Mouse (Mus musculus) heart, embryonic 16.5 days (tissue): ENCODE results near the gene Hist1h2bk. TPM values are rescaled to one million over a fixed set of nuclear protein-coding genes. Genes with fewer than 3 reads are reported as not detected.
A peak's percentile ranks its signal among the peaks of the same experiment; 100 is the strongest.
"Not testable (repeated sequence)": the region's sequence is repeated elsewhere in the genome, so short reads cannot be mapped to it uniquely, and the experiment has no call there.

Experiments used
- ATAC-seq: fragments of 200-750 bp; cut with Nextera tagmentation; replicated peaks from 2 replicates; pipeline ENCODE4 v1.8.0; 2017; ENCODE audit warnings: moderate number of reproducible peaks; ENCODE audit not compliant: insufficient read depth, low FRiP score; ENCODE audit errors: extremely low read depth
- H3K27ac ChIP-seq: fragments of 300-500 bp; sonication (generic); 2 replicates; pipeline ENCODE4 v1.5.1; 2014; ENCODE audit warnings: mild to moderate bottlenecking, low read length, control low read depth, moderate library complexity
- H3K27me3 ChIP-seq: fragments of 300-500 bp; sonication (generic); 2 replicates; pipeline ENCODE4 v1.6.1; 2014; ENCODE audit warnings: low read length, mixed read lengths; ENCODE audit not compliant: control insufficient read depth, insufficient read depth
- H3K36me3 ChIP-seq: fragments of 300-500 bp; sonication (generic); 2 replicates; pipeline ENCODE4 v1.6.1; 2014; ENCODE audit not compliant: control insufficient read depth, insufficient read depth
- H3K4me1 ChIP-seq: fragments of 300-500 bp; sonication (generic); 2 replicates; pipeline ENCODE4 v1.6.1; 2014; ENCODE audit warnings: low read length, mixed read lengths; ENCODE audit not compliant: control insufficient read depth, insufficient read depth
- H3K4me2 ChIP-seq: fragments of 300-500 bp; sonication (generic); 2 replicates; pipeline ENCODE4 v1.6.1; 2014; ENCODE audit warnings: low read depth, mild to moderate bottlenecking, control low read depth, low read length
- H3K4me3 ChIP-seq: fragments of 300-500 bp; sonication (generic); 2 replicates; pipeline ENCODE4 v1.5.1; 2014; ENCODE audit warnings: mild to moderate bottlenecking, control low read depth, low read length
- H3K9ac ChIP-seq: fragments of 300-500 bp; sonication (generic); 2 replicates; pipeline ENCODE4 v1.6.1; 2014; ENCODE audit warnings: low read length, control low read depth
- H3K9me3 ChIP-seq: fragments of 300-500 bp; sonication (generic); replicated peaks from 2 replicates; pipeline ENCODE4 v1.6.1; 2016; ENCODE audit warnings: low read length; ENCODE audit not compliant: control insufficient read depth
- WGBS: fragments of 180-500 bp; shearing (Covaris S2); extraction: QIAGEN DNeasy Blood & Tissue Kit; methylation state at CpG from one replicate; pipeline ENCODE4 v1.1.7; 2014; 5-methylcytosine and 5-hydroxymethylcytosine counted together
- polyA plus RNA-seq: library from polyadenylated mRNA; unstranded; fragments of >200 nt; fragmentation: Nextera tagmentation; extraction: Ambion mirVana; gene quantifications from 2 replicates; pipeline ENCODE4 v1.2.1, GENCODE M21; 2015

Gene Hist1h2bk
- polyA plus RNA-seq, 1 experiment from 2014 or later = 3.1 TPM

DNA sequence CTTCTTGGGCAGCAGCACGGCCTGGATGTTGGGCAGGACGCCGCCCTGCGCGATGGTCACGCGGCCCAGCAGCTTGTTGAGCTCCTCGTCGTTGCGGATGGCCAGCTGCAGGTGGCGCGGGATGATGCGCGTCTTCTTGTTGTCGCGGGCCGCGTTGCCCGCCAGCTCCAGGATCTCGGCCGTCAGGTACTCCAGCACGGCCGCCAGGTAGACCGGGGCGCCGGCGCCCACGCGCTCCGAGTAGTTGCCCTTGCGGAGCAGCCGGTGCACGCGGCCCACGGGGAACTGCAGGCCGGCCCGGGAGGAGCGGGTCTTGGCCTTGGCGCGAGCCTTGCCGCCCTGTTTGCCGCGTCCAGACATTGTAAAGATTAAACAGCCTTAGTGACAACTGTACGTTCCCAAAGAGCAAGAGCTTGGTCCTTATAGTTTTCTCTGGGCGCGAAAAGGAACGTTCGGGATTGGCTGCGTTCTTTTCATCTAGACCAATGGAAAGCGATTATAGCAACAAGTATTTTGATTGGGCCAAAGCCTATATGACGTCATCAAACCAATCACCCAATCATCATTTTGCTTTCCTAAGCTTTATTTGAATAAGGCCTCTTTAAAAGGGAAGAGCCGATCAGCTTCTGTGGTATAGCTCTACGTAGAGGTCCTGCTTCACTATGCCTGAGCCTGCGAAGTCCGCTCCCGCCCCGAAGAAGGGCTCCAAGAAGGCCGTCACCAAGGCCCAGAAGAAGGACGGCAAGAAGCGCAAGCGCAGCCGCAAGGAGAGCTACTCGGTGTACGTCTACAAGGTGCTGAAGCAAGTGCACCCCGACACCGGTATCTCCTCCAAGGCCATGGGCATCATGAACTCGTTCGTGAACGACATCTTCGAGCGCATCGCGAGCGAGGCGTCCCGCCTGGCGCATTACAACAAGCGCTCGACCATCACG, 7.2 kb downstream of the Hist1h2bk start, which contains the start of the genes Hist1h2ag and Hist1h2bj:
Gene Hist1h2ag (minus strand): TSS at position 377 of the 935 bp plus-strand sequence.
Gene Hist1h2bj (plus strand): TSS at position 647 of the 935 bp plus-strand sequence.
- WGBS = under 1% methylated on average over 40 of the region's 80 CpGs
- H3K27ac ChIP-seq = peak within 1 kb of the TSS; percentile 88

DNA sequence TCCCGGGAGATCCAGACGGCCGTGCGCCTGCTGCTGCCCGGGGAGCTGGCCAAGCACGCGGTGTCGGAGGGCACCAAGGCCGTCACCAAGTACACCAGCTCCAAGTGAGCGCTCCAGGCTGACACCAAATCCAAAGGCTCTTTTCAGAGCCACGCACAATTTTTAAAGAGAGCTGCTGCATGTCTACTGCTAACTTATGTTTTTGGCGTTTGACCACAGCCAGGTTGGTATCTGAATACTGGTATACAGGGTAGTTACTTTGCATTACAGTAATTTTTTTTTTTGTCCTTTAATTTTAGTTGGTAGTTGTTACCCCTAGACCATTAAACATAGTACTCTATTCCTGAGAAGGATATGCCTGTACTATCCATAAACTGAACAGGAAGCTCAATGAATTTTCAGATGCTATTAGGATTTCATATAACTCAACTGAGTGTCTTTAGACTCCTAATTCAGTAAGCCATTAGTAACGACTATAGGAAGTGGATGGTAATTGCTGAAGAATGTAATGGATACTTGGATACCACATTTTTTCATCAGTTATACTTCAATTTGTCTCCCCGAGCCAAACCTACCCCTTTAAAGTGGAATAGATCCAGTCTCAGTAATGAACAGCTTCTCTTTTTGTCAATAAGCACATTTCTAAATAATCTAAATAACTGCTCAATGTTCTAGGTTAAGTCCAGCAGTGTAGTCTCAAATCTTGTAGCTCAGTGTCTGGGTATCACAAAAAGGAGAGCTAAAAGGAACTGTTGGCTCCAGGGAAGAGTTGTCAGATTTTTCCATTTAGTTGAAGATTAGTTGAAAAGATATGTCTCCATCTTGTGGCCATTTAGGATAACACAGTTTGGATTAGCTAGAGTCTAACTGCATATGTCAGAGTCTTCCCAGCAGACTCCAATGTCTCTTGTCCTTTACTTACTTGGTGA, 8.1 kb downstream of the Hist1h2bk start:
- WGBS = 1% methylated on average over 11 of the region's 14 CpGs
- Histone ChIP-seq H3K36me3 (no peaks in the 10 kb centered on the region), H3K9ac (peak overlapping the region; percentile 71), H3K4me2 (peak overlapping the region; percentile 64), H3K4me3 (peak overlapping the region; percentile 43), H3K27me3 (no peaks in the 10 kb centered on the region), H3K9me3 (no peaks in the 10 kb centered on the region), H3K4me1 (peaks cover 22% of the 10 kb centered on the region), H3K27ac (peak overlapping the region; percentile 76)
- ATAC-seq = no peak

More for the DNA sequence above, 7.2 kb downstream of the Hist1h2bk start, which contains the start of the genes Hist1h2ag and Hist1h2bj:
- H3K9ac ChIP-seq = peak within 1 kb of the TSS; percentile 74
- peak; percentile 88 for ATAC-seq
- not testable (repeated sequence) for H3K9me3 ChIP-seq, H3K27me3 ChIP-seq, H3K36me3 ChIP-seq
- H3K4me1 ChIP-seq = peaks cover 22% of the 10 kb centered on the region
- H3K4me3 ChIP-seq = peak within 1 kb of the TSS; percentile 49
- peak within 1 kb of the TSS; percentile 68 for H3K4me2 ChIP-seq

DNA sequence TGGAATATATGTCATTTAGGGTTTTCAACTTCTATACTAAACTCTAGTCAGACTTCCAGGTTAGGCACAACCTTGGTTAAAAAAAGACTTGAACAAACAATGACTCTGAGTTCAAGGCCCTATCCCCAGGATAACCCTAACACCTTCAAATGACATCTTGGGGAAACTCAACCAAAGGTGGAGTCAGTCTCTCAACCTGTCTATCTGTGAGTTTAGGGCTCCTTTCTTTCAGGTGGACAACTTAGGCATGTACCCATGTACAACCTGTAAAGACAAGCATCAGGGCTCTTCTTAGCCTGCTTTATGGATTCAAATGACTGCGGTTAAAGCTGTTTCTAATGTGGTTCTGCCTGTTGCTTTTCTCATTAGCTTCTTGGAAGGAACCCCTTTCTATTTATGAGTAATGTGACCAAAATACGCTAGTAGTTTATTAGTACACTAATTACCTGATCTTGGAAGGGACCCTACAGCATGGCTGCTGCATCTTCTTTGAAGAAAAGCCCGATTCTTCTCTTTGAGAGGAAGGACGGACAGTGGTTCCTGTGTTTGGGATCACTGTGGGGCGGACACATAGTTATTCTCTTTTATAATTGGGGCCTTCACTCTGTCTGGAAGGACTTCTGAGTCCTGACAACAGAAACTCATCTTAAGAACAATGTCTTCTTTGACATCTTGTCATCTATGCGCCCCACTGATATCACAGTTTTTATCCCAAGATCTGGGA, 8.9 kb downstream of the Hist1h2bk start:
- 86% methylated on average over 6 of the region's 6 CpGs for WGBS
- no peak for ATAC-seq
- no peak overlapping the region; the same call in 1 of the 2 replicates for H3K9ac ChIP-seq
- no peaks in the 10 kb centered on the region for H3K27me3 ChIP-seq
- no peaks in the 10 kb centered on the region for H3K36me3 ChIP-seq
- H3K4me2 ChIP-seq = peak overlapping the region; percentile 64
- H3K4me3 ChIP-seq = no peak overlapping the region
- peaks cover 22% of the 10 kb centered on the region for H3K4me1 ChIP-seq
- H3K9me3 ChIP-seq = no peaks in the 10 kb centered on the region
- no peak overlapping the region for H3K27ac ChIP-seq

DNA sequence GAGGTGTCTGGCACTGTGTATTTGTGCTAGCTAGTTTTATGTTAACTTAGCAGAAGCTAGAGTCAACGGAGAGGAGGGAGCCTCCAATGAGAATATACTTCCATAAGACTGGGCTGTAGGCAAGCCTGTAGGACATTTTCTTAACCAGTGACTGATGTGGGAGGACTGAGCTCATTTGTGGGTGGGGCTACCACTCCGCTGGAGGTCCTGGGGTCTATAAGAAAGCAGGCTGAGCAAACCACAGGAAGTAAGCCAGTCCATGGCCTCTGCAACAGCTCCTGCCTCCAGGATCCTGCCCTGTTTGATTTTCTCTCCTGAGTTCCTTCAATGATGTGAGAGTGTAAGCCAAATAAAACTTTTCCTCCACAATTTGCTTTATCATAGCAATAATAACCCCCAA, 9.6 kb downstream of the Hist1h2bk start:
- 47% methylated on average over 2 of the region's 2 CpGs for WGBS
- H3K9ac ChIP-seq = no peak overlapping the region
- no peak overlapping the region for H3K27ac ChIP-seq
- no peak for ATAC-seq
- H3K4me3 ChIP-seq = no peak overlapping the region
- H3K4me2 ChIP-seq = no peak overlapping the region
- H3K27me3 ChIP-seq = no peaks in the 10 kb centered on the region
- peaks cover 20% of the 10 kb centered on the region for H3K4me1 ChIP-seq
- H3K9me3 ChIP-seq = no peaks in the 10 kb centered on the region
- no peaks in the 10 kb centered on the region for H3K36me3 ChIP-seq

DNA sequence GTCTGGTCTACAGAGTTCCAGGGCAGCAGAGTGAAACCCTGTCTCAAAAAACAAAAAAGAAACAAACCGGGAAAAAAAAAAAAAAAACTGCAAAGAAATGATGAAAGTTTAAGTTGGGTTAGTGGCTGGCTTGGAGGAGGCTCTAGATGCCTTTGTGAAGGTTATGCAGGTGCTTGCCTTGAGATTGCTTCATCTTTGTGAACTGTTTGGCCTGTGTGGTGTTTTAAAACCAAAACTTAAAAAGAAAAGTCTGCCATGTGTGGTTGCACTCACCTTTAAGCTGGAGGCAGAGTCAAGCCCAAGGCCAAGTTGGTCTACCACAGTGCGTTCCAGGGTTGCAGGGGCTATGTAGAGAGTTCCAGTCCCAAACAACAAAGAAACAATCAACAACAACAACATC, 13.4 kb downstream of the Hist1h2bk start:
- Histone ChIP-seq H3K9ac (no peak overlapping the region), H3K36me3 (no peaks in the 10 kb centered on the region), H3K27me3 (no peaks in the 10 kb centered on the region), H3K9me3 (no peaks in the 10 kb centered on the region), H3K4me3 (no peak overlapping the region), H3K4me1 (peaks cover 7% of the 10 kb centered on the region), H3K27ac (no peak overlapping the region), H3K4me2 (no peak overlapping the region)
- no peak for ATAC-seq
- WGBS = 72% methylated on average over 2 of the region's 2 CpGs

DNA sequence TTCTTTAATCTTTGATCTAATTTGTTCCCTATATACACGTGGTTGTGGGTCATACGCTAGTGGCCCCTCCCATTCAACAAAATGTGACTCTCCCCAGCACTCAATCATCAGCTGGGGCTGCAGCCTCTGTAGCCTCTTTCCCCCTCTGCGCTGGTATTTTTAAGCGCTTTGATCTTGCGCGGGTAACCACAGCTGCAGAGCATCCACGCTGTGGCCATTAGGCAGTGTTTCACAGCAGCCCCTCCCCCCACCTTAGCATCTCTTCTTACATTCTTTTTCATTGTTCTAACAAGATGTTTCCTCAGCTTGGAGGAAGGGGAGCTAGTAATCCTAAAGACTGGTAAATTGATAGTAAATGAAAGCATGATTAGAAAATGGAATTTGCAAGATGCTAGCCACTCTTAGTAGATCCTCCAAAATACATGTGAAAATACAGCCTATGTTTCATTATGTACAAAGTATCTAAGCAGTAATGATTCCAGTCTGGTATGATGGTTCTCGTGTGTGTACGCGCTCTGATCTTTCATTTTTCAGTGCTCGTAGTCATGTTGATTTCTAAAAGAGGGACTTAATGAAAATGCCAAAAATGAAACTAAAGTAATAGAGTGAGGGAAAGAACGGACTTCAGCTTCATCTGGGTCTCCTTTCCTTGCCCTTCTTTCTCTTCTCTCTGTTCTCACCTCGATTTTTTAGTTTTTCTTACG, 14.2 kb downstream of the Hist1h2bk start:
- Histone ChIP-seq H3K4me3 (peak overlapping the region; percentile 74), H3K4me2 (peak overlapping the region; percentile 89), H3K27me3 (no peaks in the 10 kb centered on the region), H3K27ac (peak overlapping the region; percentile 86), H3K9ac (peak overlapping the region; percentile 81), H3K4me1 (0 out of 2 replicates have a peak, but pooled peaks cover 4% of the 10 kb centered on the region), H3K9me3 (no peaks in the 10 kb centered on the region), H3K36me3 (no peaks in the 10 kb centered on the region)
- WGBS = under 1% methylated on average over 14 of the region's 14 CpGs
- no peak for ATAC-seq

DNA sequence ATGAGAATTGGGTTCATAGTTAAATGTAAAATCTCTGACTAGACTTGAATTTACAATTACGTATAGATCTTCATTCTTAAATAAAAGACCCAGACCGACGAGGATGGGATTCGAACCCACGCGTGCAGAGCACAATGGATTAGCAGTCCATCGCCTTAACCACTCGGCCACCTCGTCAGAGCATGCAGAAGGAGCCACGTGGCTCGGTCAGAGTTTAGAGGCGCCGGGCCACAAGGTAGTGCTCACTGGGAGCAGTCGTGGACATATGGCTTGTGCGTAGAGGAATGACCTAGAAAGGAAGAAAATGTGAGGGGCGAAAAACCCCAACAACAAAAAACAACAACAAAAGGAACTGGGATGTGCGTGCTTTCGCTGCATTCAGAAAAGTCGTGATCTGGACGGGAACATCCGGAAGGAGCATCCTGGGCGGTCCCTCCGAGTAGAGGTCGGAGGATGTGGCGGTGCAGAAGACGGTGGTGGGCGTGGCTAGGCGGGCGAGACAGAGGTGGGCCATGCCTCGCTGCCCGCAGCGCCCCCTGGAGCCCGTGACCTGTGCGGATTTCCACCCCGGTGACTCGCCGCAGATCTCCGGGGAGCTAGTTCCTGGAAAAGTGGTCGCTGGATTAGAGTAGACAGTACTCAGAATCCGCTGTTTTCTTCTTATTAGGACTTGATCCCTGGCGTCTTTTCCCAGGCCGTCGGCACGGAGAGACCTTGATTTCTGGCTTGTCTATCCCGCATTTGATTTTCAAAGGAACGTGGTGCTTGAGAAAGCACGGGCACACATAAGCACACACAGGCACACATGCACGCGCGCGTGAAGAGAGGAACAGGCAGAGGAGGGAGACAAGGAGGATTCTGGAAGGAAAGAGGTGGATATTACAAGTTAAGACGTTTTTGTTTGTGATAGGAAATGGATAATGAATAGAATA, 15.2 kb downstream of the Hist1h2bk start:
- peak overlapping the region; percentile 89 for H3K4me2 ChIP-seq
- H3K27ac ChIP-seq = peak overlapping the region; percentile 86
- H3K36me3 ChIP-seq = no peaks in the 10 kb centered on the region
- H3K9me3 ChIP-seq = no peaks in the 10 kb centered on the region
- no peaks in the 10 kb centered on the region for H3K27me3 ChIP-seq
- H3K4me1 ChIP-seq = 0 out of 2 replicates have a peak, but pooled peaks cover 4% of the 10 kb centered on the region
- under 1% methylated on average over 52 of the region's 52 CpGs for WGBS
- peak overlapping the region; percentile 81 for H3K9ac ChIP-seq
- H3K4me3 ChIP-seq = peak overlapping the region; percentile 74
- ATAC-seq = peak; percentile 94
